Mouse (Mus musculus) hindbrain, embryonic 11.5 days (tissue): Measurements from ENCODE around the gene Snrnp35. TPM values are rescaled to one million over a fixed set of nuclear protein-coding genes. Genes with fewer than 3 reads are reported as not detected.

Experiments
- ATAC-seq: fragments of 200-750 bp; cut with Nextera tagmentation; 2 replicates; pipeline ENCODE4 v1.8.0; 2017; ENCODE audit warnings: mild to moderate bottlenecking, moderate TSS enrichment, moderate library complexity; ENCODE audit not compliant: low FRiP score
- DNase-seq: peaks from one replicate; pipeline ENCODE4 v3.0.0-alpha.2; 2015; ENCODE audit warnings: low spot score
- H3K27ac ChIP-seq: fragments of 300-500 bp; sonication (generic); 2 replicates; pipeline ENCODE4 v1.5.1; 2014; ENCODE audit warnings: mild to moderate bottlenecking, low read depth, low read length
- H3K27me3 ChIP-seq: fragments of 300-500 bp; sonication (generic); 2 replicates; pipeline ENCODE4 v1.6.1; 2014; ENCODE audit warnings: mild to moderate bottlenecking, low read length, moderate library complexity, mixed read lengths; ENCODE audit not compliant: control insufficient read depth, insufficient read depth
- H3K36me3 ChIP-seq: fragments of 300-500 bp; sonication (generic); 2 replicates; pipeline ENCODE4 v1.6.1; 2014; ENCODE audit warnings: mild to moderate bottlenecking, low read length, moderate library complexity, mixed read lengths; ENCODE audit not compliant: control insufficient read depth, insufficient read depth
- H3K4me1 ChIP-seq: fragments of 300-500 bp; sonication (generic); replicated peaks from 2 replicates; pipeline ENCODE4 v1.6.1; 2014; ENCODE audit warnings: low read length, mixed read lengths; ENCODE audit not compliant: control insufficient read depth, insufficient read depth
- H3K4me2 ChIP-seq: fragments of 300-500 bp; sonication (generic); replicated peaks from 2 replicates; pipeline ENCODE4 v1.6.1; 2014; ENCODE audit warnings: mild to moderate bottlenecking, low read depth, low read length
- H3K4me3 ChIP-seq: fragments of 300-500 bp; sonication (generic); 2 replicates; pipeline ENCODE4 v1.5.1; 2014; ENCODE audit warnings: low read depth, low read length
- H3K9ac ChIP-seq: fragments of 300-500 bp; sonication (generic); 2 replicates; pipeline ENCODE4 v1.6.1; 2014; ENCODE audit warnings: low read depth, low read length
- H3K9me3 ChIP-seq: fragments of 300-500 bp; sonication (generic); 2 replicates; pipeline ENCODE4 v1.6.1; 2016; ENCODE audit warnings: low read length; ENCODE audit not compliant: control insufficient read depth
- WGBS: fragments of 180-500 bp; shearing (Covaris S2); extraction: QIAGEN DNeasy Blood & Tissue Kit; methylation state at CpG from one replicate; pipeline ENCODE4 v1.1.7; 2014; 5-methylcytosine and 5-hydroxymethylcytosine counted together
- polyA plus RNA-seq: library from polyadenylated mRNA; unstranded; fragments of >200 nt; fragmentation: Nextera tagmentation; extraction: Ambion mirVana; gene quantifications from 2 replicates; pipeline ENCODE4 v1.2.1, GENCODE M21; 2014

Snrnp35 gene
- polyA plus RNA-seq, 1 experiment from 2014 or later = 15.2 TPM

DNA sequence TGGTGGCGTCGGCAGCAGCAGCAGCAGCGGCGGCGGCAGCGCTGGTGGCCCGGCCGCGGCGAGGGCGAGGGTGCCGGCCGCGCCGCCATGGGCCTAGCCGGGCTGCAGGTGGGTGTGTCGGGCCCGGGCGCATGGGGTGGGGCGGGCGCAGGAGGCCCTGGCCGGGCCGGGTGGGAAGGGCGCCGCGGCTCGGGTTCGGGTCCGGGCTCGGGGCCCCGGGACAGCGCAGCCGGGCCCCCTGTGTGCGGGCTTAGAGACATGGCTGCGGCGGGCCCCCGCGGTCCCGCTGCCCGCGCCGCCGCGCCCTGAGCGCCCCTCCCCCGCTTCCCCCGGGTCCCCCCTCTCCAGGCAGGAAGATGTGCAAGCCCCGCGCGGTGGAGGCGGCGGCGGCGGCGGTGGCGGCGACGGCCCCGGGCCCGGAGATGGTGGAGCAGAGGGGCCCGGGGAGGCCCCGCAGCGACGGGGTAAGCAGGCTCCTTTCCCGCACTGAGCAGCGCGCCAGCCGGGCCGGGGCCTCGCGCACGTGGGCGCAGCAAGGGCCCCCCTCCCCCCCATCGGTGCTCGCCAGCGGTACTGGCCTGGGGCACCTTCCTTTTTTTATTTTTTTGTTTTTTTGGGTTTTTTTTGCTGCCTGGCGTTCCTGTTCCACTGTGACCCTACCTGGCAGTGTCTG, 37.2 kb upstream of the Snrnp35 start:
- no peak for DNase-seq

DNA sequence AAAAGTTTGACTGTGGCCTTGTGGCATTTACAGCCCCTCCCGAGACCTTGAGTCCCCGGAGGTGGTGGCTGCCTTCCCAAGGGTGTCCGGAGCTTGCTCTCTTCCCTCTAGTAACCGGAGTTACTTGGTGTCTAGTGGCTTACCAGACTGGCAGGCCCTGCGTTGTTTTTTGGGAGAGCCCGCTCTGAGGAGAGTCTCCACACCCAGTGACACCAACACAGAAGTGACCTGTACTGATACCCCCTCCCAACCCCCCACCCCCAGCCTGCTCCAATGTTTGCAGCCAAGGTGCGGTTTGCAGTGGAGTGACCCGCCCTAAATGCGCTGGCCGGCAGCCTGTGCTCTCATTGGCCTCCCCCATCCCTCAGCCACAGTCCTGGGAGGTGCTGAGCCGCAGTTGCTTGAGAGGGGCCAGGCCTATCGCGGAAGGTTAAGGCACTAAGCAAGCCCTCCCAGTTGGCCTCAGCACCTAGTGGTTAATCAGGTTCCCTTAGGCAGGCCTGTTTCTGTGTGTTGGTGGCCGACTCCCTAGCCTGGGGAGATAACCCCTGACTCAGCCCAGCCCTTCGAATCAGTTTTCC, 36.5 kb upstream of the Snrnp35 start:
- WGBS = 5% methylated on average over 15 of the region's 15 CpGs
- no peaks in the 10 kb centered on the region; the same call in 1 of the 2 replicates for H3K4me1 ChIP-seq

More for the DNA sequence above, 37.2 kb upstream of the Snrnp35 start:
- Histone ChIP-seq H3K36me3 (peaks cover 6% of the 10 kb centered on the region; the same call in 1 of the 2 replicates), H3K4me1 (no peaks in the 10 kb centered on the region; the same call in 1 of the 2 replicates), H3K27me3 (no peaks in the 10 kb centered on the region), H3K9me3 (no peaks in the 10 kb centered on the region), H3K27ac (peak overlapping the region; percentile 81), H3K4me2 (peak overlapping the region; percentile 93), H3K4me3 (peak overlapping the region; percentile 87), H3K9ac (peak overlapping the region; percentile 92)
- WGBS = 0% methylated on average over 12 of the region's 77 CpGs
- peak; percentile 68 for ATAC-seq

DNA sequence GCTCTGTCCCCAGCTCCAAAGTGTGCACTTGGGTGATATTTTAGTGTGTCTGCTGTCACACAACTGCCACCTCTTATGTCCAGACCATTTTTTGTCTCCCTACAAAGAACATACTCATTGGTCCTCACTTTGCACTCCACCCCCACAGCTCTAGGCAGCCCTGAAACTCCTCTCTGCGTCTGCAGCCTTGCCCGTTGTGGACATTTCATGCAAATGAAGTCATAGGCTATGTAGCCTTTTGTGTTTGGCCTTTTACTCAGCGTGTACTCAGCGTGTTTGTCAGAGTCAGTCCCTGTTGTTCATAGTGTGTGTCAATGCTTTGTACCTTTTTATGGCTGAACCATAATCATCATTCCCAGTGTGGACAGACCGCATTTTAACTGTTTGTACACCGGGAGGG, 33.4 kb upstream of the Snrnp35 start:
- WGBS = 80% methylated on average over 6 of the region's 6 CpGs
- Histone ChIP-seq H3K4me3 (no peak overlapping the region), H3K9me3 (no peaks in the 10 kb centered on the region), H3K9ac (no peak overlapping the region), H3K27ac (no peak overlapping the region), H3K4me2 (no peak overlapping the region), H3K4me1 (no peaks in the 10 kb centered on the region; the same call in 1 of the 2 replicates), H3K36me3 (peaks cover 6% of the 10 kb centered on the region; the same call in 1 of the 2 replicates), H3K27me3 (no peaks in the 10 kb centered on the region)
- DNase-seq (no peak), ATAC-seq (no peak)

More for the DNA sequence above, 36.5 kb upstream of the Snrnp35 start:
- DNase-seq (peak; percentile 50), ATAC-seq (peak; percentile 60)
- Histone ChIP-seq H3K4me2 (peak overlapping the region; percentile 93), H3K9ac (peak overlapping the region; percentile 92), H3K27me3 (no peaks in the 10 kb centered on the region), H3K4me3 (peak overlapping the region; percentile 87), H3K9me3 (no peaks in the 10 kb centered on the region), H3K27ac (peak overlapping the region; percentile 81), H3K36me3 (peaks cover 6% of the 10 kb centered on the region; the same call in 1 of the 2 replicates)

DNA sequence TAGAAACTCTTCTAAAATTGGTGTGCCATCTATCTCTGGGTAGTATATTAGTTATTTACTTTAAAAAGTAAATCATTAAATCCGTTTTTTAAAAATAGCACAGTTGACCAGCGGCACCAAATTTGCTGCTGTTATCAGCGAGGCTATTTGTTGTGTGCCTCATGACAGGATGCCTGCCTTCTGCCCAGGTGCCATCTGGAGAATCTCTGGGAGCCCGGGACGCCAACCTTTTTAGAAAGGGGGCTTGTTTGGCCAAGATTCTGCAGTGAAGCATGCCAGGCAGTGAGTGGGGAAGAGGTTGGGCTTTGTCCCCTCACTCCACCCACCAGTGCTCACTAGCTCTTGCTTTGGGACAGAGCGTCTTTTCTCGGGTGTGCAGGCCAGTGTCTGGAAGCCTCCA, 32.9 kb upstream of the Snrnp35 start:
- Histone ChIP-seq H3K9me3 (no peaks in the 10 kb centered on the region), H3K4me2 (no peak overlapping the region), H3K36me3 (peaks cover 6% of the 10 kb centered on the region; the same call in 1 of the 2 replicates), H3K4me1 (no peaks in the 10 kb centered on the region; the same call in 1 of the 2 replicates), H3K27me3 (no peaks in the 10 kb centered on the region), H3K9ac (no peak overlapping the region), H3K27ac (no peak overlapping the region), H3K4me3 (no peak overlapping the region)
- no peak for ATAC-seq
- WGBS = 90% methylated on average over 7 of the region's 7 CpGs
- no peak for DNase-seq

- no peak overlapping the region for H3K27ac ChIP-seq
- H3K9ac ChIP-seq = no peak overlapping the region
- WGBS = 89% methylated on average over 16 of the region's 16 CpGs
- no peak for ATAC-seq
- no peak for DNase-seq
- H3K4me3 ChIP-seq = no peak overlapping the region
- no peaks in the 10 kb centered on the region for H3K9me3 ChIP-seq
- H3K36me3 ChIP-seq = peaks cover 6% of the 10 kb centered on the region; the same call in 1 of the 2 replicates
- H3K4me2 ChIP-seq = no peak overlapping the region
- H3K4me1 ChIP-seq = no peaks in the 10 kb centered on the region; the same call in 1 of the 2 replicates
- H3K27me3 ChIP-seq = no peaks in the 10 kb centered on the region
Observed at GRCm38 (mm10) chr5:124450641-124451340, 32.1 kb upstream of the Snrnp35 start.

DNA sequence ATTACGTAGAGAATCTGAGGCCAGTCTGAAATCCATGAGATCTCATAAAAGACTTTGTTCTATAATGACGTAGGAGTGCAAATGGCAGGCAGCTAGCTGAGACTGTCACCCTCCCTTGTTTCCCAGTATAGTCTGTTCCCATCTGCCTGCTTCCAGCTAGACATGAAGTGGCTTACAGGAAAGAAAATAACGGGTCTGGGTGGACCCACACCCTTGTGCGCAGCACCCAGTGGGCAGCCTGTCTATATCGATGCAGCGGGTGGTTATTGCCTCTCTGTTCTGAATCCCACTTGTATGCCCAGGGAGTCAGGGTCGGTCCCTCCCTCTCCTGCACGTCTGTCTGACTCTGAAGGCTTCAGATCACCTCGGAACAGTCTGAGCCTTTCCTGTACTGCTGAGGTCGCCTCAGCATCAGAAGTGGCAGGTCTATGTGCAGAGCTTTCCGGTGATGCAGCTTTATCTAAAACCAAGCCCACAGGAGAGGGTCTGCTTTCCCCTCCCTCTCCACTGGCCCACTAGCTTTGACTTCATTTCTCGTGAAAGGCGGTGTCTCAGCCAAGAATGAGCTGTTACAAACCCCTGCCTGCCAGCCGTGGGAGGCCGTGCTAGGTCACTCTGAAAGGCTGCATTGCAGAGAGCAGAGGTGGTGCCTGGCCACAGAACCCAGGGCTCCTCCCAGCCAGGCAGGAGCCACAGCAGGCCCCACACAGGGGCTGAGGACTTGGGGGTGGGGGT, 30.3 kb upstream of the Snrnp35 start:
- Histone ChIP-seq H3K4me3 (no peak overlapping the region), H3K36me3 (peaks cover 11% of the 10 kb centered on the region), H3K9me3 (no peaks in the 10 kb centered on the region), H3K27me3 (no peaks in the 10 kb centered on the region), H3K4me2 (no peak overlapping the region), H3K27ac (no peak overlapping the region), H3K9ac (no peak overlapping the region), H3K4me1 (no peaks in the 10 kb centered on the region)
- DNase-seq = no peak
- 87% methylated on average over 15 of the region's 15 CpGs for WGBS
- no peak for ATAC-seq

DNA sequence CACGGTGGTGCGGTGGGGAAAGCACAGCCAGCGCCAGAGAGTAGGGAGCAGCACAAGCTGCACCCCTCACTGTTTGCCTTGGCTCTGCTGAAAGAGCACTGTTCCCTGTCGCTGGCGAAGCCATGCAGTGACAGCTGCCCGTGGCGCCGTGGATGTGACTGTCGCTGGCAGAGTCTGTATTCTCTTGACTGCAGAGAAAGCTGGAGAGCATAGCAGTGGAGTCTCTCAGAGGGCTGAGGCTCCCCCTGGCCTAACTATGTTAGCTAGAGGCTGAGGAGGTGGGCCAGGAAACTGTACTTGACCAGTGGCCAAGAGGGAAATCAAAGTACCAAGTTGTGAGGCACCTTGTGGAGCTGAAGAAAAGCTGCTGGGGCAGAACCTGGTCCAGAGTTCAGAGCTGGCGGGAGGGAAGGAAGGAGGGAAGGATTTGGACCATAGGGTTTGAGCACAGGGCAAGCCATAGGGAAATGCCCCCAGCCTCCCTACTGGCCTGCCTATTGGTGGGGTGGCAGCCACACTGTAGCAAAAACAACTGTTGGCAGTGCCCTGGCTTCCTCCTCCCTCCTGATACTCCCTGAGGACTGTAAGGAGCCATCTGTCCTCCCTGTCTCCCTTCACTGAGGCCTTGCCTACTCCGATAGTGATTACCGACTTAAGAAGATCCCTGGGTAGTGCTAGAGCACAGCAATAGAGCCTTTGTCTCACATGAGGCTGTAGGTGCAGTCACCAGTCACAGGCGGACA, 29.4 kb upstream of the Snrnp35 start:
- Histone ChIP-seq H3K27me3 (no peaks in the 10 kb centered on the region), H3K4me1 (no peaks in the 10 kb centered on the region), H3K4me3 (no peak overlapping the region), H3K4me2 (no peak overlapping the region), H3K27ac (no peak overlapping the region), H3K9ac (no peak overlapping the region), H3K9me3 (no peaks in the 10 kb centered on the region), H3K36me3 (peaks cover 9% of the 10 kb centered on the region)
- ATAC-seq = no peak
- no peak for DNase-seq
- WGBS = 86% methylated on average over 13 of the region's 13 CpGs

- peaks cover 10% of the 10 kb centered on the region for H3K36me3 ChIP-seq
- ATAC-seq = no peak
- no peaks in the 10 kb centered on the region for H3K27me3 ChIP-seq
- H3K9me3 ChIP-seq = no peaks in the 10 kb centered on the region
- no peak for DNase-seq
- no peak overlapping the region for H3K4me2 ChIP-seq
- H3K27ac ChIP-seq = no peak overlapping the region
- WGBS = 83% methylated on average over 1 of the region's 1 CpGs
- H3K9ac ChIP-seq = no peak overlapping the region
- H3K4me3 ChIP-seq = no peak overlapping the region
- no peaks in the 10 kb centered on the region for H3K4me1 ChIP-seq
Observed at GRCm38 (mm10) chr5:124454082-124454419, 28.9 kb upstream of the Snrnp35 start.
